Mouse (Mus musculus) ES-CJ7 (cell line): Measurements from ENCODE around the gene Nelfcd.
A peak's percentile ranks its signal among the peaks of the same experiment; 100 is the strongest.

Source experiments
- DNase-seq: peaks from one replicate; pipeline ENCODE4 v3.0.0; 2011; ENCODE audit warnings: low read depth, low spot score

Gene Nelfcd

DNA sequence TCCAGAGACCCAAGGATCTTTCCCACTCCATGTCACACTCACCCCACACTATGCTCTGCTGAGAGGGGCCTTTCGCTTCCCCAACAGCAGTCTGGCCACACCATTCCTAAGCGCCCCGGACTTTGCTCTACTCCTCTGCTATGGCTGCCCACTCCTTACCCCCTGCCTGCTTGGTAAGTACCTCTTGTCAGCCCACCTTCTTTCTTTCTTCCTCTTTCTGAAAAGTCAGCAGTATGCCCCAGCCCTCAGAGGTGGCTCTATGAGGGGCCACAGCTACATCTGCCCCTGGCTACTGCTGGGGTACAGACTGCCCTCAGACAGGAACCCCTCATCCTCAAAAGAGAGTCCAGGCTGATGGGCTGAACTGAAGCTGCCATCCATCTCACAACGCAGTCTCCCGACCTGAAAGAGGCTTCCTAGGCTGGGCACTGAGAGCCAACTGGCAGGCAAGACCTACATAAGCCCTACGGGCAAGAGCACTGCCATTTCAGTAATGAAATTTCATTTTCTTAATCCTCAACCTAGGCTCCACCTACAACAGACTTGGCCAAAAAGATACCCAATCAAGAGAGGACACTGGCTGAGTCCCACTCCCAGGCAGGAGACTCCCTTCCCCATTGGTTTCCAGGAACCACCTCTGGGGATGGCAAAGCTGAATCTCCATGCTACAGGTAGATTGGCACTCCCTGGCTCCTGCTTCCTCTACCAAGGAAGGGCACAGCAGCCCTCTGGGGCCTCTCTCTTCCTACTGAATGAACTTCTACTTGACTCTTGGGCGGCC is 21.5 kb downstream of the Nelfcd start:
- DNase-seq: no peak

- no peak for DNase-seq
Measured at GRCm38 (mm10) chr2:174437697-174437982, 22.0 kb downstream of the Nelfcd start.

DNA sequence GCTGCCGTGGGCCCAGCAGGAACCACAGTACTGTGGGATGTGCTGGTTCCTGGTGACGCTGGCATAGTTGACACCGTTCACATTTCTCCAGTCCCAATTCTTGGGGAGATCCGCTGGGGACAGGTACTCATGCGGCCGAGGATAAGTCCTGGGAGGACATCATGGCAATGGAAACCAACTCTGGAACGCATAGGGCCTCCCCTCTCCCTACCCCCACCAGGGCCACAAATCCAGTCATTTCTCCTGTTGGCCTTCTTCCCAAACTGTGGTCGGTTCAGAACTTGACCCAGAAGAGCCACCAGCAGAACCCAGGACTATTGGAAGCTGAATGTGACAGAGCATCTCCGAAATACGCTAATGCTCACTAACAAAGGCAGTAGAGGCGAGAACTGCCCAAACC is 22.6 kb downstream of the Nelfcd start:
- DNase-seq: no peak

- peak; percentile 65 for DNase-seq
Measured at GRCm38 (mm10) chr2:174438737-174439449, 23.3 kb downstream of the Nelfcd start, which contains the start of gene Ctsz. TSS of gene Ctsz (minus strand) at chr2:174439039.

GRCm38 (mm10) chr2:174439450-174439838 is 23.8 kb downstream of the Nelfcd start:
- no peak for DNase-seq

DNA sequence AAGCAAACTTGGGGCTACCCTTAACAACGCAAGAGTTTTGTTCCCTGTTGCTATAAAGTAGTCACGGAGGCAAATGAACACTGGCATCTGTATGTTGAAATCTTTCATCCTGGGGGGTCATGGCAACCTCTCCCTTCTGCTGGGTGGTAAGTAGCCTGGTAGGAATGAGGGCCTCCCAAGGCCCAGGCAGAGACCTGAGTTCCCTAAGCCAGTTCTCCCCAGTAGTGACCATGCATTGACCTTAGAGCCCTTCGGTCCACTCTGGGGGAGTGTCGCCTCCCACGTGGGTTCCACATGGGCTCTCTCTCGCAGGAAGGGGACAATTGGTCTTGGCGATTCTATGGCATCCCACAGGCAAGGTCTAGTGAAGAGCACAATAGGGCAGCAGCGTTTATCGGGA is 24.4 kb downstream of the Nelfcd start:
- no peak for DNase-seq

DNA sequence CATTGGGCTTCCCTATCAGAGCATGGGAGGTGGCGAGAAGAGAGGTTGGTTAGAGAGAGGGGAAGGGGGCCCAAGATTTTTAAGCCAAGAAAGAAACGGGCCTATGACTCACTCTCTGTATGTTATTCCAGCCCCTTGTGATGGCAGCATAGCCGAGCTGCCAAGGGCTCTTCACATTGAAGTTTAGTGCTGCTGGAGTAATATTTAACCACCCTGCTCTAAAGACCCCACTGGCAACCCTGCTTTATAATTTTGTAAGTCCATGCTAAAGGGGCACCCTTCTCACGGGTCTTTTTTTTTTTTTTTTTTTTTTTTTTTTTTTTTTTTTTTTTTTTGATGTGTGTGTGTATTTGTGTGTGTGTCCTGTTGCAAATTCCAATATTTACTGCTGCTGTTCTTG is 26.3 kb downstream of the Nelfcd start:
- no peak for DNase-seq

DNA sequence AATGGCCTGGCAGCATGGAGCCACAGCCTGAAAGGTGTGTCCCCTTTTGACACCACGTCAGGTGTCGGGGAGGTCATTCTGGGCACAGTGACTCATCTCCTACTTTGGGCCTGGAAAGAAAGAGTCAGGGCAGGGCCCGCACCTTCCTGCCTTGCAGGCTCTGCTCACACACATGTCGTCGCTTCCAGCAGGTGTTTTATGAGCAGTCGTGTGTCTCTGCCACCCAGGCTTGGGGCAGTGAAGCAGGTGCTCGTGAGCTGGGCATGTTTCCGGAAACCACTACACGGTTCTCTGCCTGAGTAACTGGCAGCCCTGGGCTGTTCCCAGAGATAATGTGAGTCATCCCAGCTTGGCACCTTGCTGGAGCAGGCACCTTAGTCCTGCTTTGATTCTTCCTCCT is 26.9 kb downstream of the Nelfcd start:
- DNase-seq: no peak

DNA sequence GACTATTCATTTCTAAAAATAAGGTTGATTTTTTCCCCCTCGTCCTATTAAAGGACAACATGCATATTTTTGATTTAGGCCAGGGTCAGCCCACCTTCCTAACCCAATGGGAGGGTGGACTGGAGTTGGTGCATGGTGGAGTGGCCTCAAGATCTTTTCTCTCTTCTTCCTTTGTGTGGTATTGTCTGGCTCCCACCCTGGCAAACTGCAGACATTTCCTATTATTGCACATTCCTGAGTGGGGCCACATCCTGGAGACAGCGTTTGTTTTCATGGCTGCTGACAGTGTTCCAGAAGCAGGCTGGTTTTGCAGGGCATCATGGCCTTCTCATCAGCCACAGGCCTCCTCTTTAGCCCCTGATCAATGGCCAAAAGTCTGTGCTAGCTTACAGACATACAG is 27.4 kb downstream of the Nelfcd start:
- no peak for DNase-seq

- DNase-seq: no peak
Measured at GRCm38 (mm10) chr2:174444359-174444758, 28.8 kb downstream of the Nelfcd start.

GRCm38 (mm10) chr2:174445018-174445417 is 29.4 kb downstream of the Nelfcd start:
- DNase-seq: no peak

- no peak for DNase-seq
Measured at GRCm38 (mm10) chr2:174446492-174446891, 30.9 kb downstream of the Nelfcd start.

GRCm38 (mm10) chr2:174446905-174447304 is 31.3 kb downstream of the Nelfcd start:
- DNase-seq: no peak

GRCm38 (mm10) chr2:174448405-174448804 is 32.8 kb downstream of the Nelfcd start:
- DNase-seq: no peak

DNA sequence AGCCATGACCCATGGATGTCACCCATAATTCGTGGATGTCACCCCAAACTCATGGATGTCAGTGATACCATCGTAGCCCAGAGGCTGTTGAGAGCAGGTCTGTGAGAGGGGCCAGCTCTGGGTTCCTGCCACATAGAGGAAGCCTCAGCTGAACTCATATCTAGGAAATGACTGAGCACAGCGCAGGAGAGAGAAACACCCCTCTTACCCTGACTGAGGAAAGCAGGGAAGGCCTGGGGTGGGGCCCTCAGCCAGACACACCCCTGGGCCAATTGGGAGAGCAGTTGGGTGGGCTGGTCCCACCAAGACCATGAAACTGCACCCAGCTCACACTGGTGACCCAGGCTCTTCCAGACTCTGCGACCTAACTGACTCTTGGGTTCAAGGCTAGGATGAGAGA is 34.7 kb downstream of the Nelfcd start, which contains the start of gene Tubb1:
TSS of gene Tubb1 (plus strand) at position 343 of the 400 bp plus-strand sequence.
- DNase-seq: no peak

- DNase-seq: peak; percentile 35
Measured at GRCm38 (mm10) chr2:174453681-174454080, 38.1 kb downstream of the Nelfcd start.

GRCm38 (mm10) chr2:174459365-174459764 is 43.8 kb downstream of the Nelfcd start:
- no peak for DNase-seq

GRCm38 (mm10) chr2:174463370-174463769 is 47.8 kb downstream of the Nelfcd start:
- peak; percentile 36 for DNase-seq

DNA sequence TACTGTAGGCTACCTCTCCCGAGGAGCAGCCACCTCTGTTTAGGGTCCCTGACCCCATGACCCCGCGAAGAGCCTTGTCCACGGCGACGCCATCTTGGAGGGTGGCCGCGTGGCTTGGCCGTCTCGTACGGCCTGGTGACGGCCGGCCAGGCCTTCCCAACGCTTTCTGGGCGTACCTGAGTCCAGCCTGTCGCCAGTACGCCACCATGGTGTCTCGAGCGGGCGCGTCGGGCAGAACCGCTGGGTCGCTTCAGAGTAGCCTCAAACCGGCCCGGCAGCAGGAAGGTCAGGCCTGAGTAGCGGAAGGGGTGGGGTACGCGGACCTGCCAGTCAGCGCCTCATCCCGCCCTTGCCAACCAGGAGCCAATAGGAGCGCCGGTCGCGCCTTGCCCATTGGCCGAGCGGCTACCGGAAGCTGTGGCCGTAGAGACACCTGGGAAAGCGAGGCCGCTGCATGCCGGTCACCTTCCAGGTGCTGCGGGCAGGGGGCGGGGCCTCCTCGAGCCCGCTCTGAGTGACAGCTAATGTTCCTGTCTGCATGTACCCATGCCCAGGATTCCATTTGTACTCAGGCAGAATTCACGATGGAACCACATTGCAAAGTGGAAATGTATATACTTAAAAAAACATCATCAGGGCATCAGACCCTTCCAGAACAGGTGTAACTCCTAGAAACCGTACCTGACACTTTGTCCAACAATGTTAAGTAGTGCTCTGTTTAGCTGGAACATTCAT is 48.4 kb downstream of the Nelfcd start, which contains the start of gene Atp5e:
TSS of gene Atp5e (minus strand) at position 317 of the 735 bp plus-strand sequence.
- peak; percentile 94 for DNase-seq

DNA sequence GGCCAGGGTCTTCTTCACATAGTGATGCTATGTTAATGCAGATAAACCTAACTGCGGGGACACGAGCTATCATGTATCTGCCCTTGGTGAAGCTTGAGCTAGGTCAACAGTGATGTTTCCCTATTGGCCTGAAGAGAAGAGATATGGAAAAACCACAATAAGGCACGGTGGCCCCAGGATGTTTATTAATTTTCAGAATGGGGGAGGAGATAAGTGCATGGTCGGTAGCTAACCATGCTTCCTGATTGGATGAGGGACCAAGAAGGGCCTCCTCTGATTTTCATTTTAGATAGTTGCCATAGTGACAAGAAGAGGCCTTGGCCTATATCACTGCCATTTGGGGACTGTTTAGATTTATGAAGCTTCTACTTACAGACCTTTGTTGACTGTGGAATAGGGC is 54.7 kb downstream of the Nelfcd start:
- DNase-seq: no peak

DNA sequence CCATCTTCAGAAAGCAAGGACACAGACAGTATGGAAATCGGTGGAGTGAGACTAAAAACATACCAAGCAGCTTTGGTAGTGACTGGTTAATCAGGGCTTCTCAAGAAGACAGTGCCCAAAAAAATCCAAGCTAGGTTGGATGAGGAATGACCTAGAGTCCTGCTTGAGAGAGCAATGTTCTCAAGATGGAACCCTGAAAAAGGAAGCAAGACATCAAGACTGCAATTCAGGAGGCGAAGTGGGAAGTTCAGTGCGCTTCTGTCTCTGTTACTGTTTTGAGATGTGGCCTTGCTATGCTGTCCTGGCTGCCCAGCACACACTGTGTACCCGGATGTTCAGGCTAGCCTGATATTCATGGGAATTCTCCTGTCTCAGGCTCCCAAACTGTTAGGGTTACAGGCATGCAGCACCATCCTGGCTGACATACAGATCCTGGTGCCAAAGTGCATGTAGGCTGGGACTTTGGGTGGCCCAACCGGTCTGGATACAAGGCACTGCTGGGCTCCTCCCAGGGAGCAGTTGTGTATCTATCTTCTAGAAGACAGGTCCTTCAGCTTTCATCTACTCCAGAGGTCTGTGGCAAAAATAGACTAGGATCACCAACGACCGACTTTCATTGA is 55.3 kb downstream of the Nelfcd start:
- DNase-seq: no peak

- peak; percentile 42 for DNase-seq
Measured at GRCm38 (mm10) chr2:174472407-174472806, 56.8 kb downstream of the Nelfcd start.
